Mouse (Mus musculus): ENCODE measurements at regions not wholly inside any gene's neighbourhood (a gene's known extent, or its start where the extent isn't known, plus 50 kb on each side); places are given as distances from the start of the nearest gene placed in this dataset.

GRCm38 (mm10) chr2:167793916-167794315, 104.3 kb upstream of the Tmem189 start:
- TF ChIP-seq POLR2A (IDR thresholded peaks at IDR 0.05; ENCODE audit: insufficient read depth, low read length) (no peak), CTCF (IDR thresholded peaks at IDR 0.05; ENCODE audit: low read depth, low read length) (no peak)
